Mouse (Mus musculus) thymus, postnatal 4 days (tissue): ENCODE measurements around the gene Zfp369.
"Not testable (repeated sequence)": the region's sequence is repeated elsewhere in the genome, so short reads cannot be mapped to it uniquely, and the experiment has no call there.

Source experiments
- DNase-seq: peaks from one replicate; pipeline ENCODE4 v3.0.0; 2021

The Zfp369 gene

DNA sequence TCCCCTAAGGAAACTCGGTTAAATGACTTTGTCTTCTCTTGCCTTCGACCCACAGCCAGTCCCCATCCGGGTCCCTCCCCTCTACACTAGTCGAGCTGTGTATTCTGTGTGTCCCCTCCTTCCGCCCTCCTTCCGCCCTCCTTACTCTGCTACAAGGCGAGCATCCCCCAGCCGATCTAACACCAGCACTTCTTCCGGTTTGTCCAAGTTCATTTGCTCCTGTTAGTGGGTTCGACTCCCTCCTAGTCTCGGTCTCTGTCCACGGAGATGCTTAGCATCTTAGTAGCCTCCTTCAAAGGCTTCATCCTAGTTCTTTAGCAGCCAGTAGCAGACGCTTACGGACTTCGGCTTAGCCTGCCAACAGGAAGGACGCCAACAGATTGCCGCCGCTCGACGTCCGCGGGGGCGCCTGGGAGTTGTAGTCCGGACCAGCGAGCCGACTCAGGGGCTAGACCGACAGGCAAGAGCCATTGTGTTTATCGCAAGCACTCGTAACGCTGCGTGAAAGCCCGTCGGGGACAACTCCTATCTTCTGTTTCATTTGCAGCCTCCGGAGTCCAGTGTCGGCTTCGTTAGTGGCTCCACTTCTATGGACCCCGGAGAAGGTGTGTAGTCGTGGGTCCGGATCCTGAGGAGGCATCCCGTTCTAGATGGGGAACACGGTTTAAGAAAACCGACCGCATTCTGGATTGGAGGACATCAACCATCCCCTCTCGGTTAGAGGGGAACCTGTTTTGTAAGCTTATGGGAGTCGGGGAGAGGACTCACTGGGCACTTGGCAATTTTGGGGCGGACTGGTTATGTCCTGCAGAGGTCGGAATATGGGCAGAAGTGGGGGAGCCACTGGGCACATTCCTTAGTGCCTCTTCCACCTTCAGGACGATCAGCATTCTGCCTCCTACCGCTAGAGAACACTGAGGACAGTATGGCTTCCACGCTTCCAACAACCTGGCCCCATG lies at the start of gene Zfp369:
TSS of gene Zfp369 (plus strand) at position 432 of the 959 bp plus-strand sequence.
- peak; percentile 96 for DNase-seq

DNA sequence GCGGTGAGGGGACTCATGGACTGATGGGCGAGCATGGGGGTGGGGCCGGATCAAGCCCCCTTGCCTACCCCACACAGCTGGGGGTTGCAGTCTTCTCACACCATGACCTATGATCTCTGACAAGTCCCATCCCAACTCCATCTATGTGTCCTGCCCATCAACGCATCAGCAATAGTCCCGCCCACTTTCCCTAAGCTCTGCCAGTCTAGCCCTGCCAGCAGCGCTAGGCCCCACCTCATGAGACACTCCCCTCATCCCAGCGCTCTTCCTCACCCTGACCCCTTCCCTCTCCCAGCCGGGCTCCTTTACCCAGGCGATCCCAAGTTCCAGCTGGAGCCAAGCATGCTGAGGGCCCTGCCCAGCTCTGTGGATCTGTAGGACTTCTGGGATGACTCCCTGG lies 41.4 kb upstream of the Zfp369 start:
- DNase-seq: no peak

DNA sequence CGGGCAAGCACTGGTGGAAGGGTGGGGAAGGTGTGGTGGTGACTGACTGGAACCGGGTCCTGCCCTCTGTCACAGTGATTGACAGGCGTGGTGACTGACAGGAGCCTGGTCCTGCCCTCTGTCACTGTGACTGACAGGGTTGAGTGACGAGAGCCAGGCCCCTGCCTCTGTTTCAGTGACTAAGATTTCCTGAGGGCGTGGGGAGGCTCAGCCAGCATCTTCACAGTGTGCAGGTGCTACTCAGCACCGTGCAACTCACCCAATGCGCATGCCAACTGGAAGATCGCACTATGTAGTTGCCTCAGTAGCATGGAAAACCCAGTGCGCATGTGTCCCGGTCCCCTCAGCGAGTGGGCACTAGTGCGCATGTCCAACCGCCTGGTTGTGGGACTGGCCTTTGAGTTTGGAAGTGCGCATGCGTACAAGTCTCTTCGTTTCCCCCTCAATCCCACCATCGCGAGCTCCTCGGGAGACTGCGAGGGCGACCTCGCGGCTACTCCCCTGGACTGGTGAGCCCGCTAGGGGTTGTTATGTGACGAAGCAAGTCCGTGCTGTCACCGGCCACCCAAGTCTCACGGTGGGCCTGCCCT lies 38.0 kb upstream of the Zfp369 start:
- DNase-seq: peak; percentile 98

GRCm38 (mm10) chr13:65241099-65241626 lies 37.5 kb upstream of the Zfp369 start:
- peak; percentile 97 for DNase-seq

DNA sequence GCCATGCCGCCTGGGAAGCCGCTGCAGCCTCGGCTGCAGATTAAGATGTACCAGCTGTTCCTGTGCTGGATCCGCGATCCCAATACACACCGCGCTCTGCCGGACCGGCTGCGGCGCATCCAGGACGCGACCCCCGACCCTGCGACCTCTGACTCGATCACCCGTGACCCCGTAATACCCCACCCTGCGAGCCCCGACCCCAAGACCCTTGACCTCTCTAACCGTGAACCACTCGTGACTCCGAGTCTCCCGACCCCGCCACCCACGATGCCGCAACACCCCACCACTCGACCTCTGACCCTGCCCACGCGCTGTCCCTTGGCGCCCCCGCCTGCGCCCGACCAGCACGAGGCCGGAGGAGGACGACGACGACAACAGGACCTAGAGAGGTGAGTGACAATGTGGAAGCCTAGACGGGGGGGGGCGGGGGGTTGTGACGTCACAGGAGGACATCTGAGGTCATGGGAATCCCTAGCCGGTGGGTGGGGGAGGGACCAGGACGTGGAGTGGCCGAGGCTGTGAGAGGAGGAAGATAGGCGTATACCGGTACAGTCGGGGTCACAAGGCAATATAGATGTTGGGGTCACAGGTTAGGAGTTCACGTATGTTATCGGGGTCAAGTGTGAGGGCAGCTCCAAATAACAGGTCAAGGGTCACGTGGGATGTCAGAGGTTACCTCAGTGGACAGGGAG lies 36.8 kb upstream of the Zfp369 start:
- DNase-seq: no peak

GRCm38 (mm10) chr13:65242319-65242787 lies 36.3 kb upstream of the Zfp369 start:
- peak; percentile 40 for DNase-seq

GRCm38 (mm10) chr13:65243273-65243672 lies 35.3 kb upstream of the Zfp369 start:
- DNase-seq: peak; percentile 39

GRCm38 (mm10) chr13:65258175-65258954 lies 20.2 kb upstream of the Zfp369 start:
- no peak for DNase-seq

DNA sequence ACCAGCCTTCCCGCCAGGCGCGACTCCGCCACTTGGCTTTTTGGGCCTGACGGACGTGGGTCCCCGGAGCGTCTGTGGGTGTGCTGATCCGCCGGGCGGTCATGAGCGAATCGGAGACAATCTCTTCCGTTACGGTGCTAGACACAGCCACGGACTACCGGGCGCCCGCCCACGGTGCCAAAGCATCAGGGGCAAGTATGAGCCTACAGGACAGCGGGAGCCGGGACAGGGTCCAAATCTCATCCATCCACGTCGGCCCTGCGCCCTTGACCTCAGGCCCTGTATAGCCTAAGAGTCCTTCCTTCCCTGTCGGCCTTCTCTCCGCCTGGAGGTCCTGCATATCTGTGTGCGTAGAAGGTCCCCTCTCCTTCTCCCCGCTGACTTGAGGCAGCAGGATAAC lies 19.4 kb upstream of the Zfp369 start, which contains the start of gene Gm10775:
TSS of gene Gm10775 (plus strand) at position 301 of the 400 bp plus-strand sequence.
- no peak for DNase-seq

DNA sequence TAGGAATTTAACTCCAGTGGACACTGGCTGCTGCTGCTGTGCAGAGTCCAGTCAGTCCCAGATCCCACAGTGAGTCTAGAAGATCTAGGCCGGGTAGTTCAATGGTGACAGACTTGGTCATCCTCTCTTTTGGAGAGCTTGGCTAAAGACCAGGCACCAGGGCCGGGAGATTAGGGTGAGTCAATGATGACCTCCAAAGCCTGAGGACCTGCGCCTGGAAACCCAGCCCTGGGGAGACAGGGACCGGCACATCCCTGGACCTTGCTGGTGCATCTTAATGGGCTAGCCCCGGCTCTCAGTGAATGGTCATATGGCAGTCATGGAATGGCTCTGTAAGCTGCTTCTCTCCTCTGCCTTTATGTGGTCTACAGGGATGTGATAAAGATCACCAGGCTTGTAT lies 16.5 kb upstream of the Zfp369 start:
- DNase-seq: no peak

GRCm38 (mm10) chr13:65277994-65278382 lies 626 bp upstream of the Zfp369 start:
- no peak for DNase-seq

DNA sequence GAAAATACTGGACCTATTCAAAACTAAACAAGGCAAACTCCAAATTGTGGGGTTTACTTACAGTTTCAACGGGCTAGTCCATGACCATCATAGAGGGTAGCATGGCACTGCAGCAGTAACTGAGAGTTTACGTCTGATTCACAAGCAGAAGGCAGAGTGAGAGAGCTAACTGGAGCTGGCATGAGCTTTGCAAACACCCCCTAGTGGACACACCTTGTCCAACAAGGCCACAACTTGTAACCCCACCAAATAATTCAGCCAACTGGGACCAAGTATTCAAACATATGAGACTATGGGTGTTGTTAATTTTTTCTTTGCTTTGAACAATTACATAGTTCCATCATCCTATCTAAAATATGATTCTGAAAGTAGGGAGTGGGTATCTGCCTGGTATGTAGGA lies 8.2 kb downstream of the Zfp369 start:
- peak; percentile 25 for DNase-seq

GRCm38 (mm10) chr13:65296354-65296753 lies 17.7 kb downstream of the Zfp369 start:
- no peak for DNase-seq

DNA sequence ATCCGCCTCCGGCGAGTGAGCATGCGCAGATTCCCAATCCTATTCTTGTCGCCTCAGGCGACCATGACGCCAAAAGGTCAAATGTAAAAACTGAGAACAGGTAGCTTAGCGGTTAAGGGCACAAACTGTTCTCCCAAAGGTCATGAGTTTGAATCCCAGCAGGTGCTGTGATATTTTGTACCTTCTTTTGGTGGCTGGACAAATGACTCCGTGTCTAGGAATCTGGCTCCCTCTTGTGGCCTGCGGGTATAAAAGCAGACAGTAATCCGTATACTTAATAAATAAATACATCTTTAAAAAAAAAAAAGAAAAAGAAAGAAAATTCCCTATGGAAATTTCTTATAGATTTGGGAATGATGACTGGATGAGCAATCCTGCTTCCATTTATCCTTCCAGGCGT lies 32.2 kb downstream of the Zfp369 start:
- DNase-seq: peak; percentile 61

- peak; percentile 18 for DNase-seq
Observed at GRCm38 (mm10) chr13:65311311-65311755, 32.7 kb downstream of the Zfp369 start.

DNA sequence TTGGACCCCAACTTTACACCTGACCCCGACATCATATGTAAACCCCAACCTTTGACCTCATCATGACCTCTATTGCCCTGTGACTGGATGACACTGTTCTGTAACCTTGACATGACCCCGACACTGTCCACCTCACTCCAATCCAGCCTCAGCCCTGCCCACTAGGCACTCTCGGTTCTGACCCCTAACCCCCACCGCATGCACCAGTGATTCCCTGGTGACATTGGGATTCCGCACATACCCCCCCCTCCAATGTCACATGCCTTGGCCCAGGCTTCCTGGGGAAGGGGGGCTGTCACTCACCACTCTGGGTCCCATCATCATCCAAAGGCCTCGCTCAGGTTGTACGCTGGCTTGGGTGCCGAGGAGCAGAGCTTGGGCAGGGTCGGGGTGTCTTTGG lies 33.2 kb downstream of the Zfp369 start:
- no peak for DNase-seq

GRCm38 (mm10) chr13:65348501-65348900 lies 69.9 kb downstream of the Zfp369 start:
- DNase-seq: not testable (repeated sequence)

DNA sequence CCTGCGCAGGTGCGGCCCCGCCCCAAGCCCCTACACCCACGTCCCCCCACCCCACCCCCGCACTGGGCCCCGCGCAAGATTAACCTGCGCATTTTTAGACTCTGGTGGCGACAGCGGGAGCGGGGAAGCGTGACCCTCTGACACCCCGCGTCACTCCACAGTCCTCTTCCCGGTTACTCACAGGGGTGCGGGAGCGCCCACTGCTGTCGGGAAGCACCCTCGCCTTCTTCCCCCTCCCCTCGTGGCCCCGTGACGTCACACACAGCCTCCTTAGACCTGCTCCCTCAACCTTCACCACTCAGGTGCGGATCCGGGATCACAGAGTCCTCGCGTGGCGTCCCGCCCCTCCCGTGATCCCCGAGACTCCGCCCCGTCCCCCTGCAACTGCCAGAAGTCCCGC lies 73.2 kb downstream of the Zfp369 start:
- DNase-seq: peak; percentile 13
